Mouse (Mus musculus): ENCODE measurements around the gene Pxn.
A peak's percentile ranks its signal among the peaks of the same experiment; 100 is the strongest.

DNA sequence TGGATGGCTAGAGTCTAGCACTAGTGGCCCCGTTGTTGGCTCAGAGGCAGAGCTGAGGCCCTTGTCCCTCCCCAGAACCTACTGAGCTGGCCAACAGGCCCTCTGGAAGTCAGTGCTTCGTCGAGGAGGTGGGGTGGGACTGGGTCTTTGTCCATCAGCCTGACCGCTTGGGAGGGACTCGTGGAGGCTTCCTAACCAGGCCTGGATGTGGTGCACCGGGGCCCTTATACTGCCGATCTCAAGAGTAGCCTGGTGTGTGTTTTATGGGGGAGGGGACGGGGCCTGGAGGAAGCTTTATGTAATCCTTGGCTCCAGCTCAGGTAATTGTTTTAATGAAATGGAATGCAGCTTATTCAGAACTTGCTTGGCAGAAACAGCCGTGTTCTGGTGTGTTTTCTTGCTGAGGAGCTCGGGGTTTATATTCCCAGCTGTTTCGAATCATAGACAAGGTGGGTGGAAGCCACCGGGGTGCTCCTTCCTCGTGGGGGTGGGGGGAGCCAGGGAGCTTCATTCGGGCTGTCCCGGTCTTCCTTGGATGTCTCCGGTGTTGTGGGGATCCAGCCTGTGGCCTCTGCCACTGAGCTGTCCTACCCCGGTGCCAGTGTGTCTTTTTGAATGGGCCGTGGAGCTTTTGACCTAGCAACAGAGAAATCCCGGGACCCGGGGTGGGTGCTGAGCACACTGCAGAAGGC, 8.6 kb downstream of the Pxn start:
- TF ChIP-seq CTCF (IDR thresholded peaks at IDR 0.05) (no peak), EP300 (IDR thresholded peaks at IDR 0.05) (peak; percentile 82)

All from lung, postnatal 0 days (tissue).